Mouse (Mus musculus): Measurements from ENCODE around the gene Pde11a.

DNA sequence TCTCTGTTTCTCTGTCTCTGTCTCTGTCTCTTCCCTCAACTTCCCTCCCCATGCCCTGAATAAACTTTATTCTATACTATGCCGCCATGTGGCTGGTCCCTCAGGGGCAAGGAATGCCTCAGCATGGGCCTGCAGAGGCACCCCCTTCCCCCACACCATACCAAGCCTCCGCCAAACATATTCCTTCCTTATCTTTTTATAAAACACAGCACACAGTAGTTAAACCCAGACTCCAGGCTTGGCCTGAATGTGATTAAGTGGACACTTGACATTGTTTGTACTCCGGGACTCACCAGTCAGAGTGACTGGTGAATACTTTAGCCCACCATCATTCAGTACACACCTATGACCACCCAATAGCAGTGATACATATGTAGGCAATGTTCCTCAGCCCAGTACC, 254.7 kb downstream of the Pde11a start:
- TF ChIP-seq CTCF (IDR thresholded peaks at IDR 0.05; ENCODE audit: low read depth, low read length) (no peak), TAL1 (conservative IDR thresholded peaks at IDR 0.05; ENCODE audit: low read depth, low read length) (no peak)
